Mouse (Mus musculus) mature B cell (primary cell): ENCODE data around the gene Mcm10.
"Not testable (repeated sequence)": the region's sequence is repeated elsewhere in the genome, so short reads cannot be mapped to it uniquely, and the experiment has no call there.

Source experiments
- in situ Hi-C: fragments of 300-500 bp; cut with MboI; formaldehyde crosslinking; loops from 2 replicates; pipeline ENCODE4 v1.14.3; 2019

Mcm10 gene

GRCm38 (mm10) chr2:4985000-4985399, 27.6 kb downstream of the Mcm10 start:
- in situ Hi-C loops: no loop called here

GRCm38 (mm10) chr2:4983987-4984386, 28.6 kb downstream of the Mcm10 start:
- in situ Hi-C loops: no loop called here

- in situ Hi-C loops: no loop called here
These were observed 34.5 kb downstream of the Mcm10 start for GRCm38 (mm10) chr2:4978091-4978490.

GRCm38 (mm10) chr2:4975807-4976206, 36.8 kb downstream of the Mcm10 start, which contains the start of gene Ucma:
TSS of gene Ucma (plus strand) at chr2:4976122.
- in situ Hi-C loops: no loop called here

- in situ Hi-C loops: no loop called here
These were observed 43.5 kb downstream of the Mcm10 start for GRCm38 (mm10) chr2:4969083-4969482.

GRCm38 (mm10) chr2:4967806-4968205, 44.8 kb downstream of the Mcm10 start:
- in situ Hi-C loops: no loop called here

- in situ Hi-C loops: no loop called here
These were observed 54.6 kb downstream of the Mcm10 start for GRCm38 (mm10) chr2:4958039-4958438.

- in situ Hi-C loops: no loop called here
These were observed 58.3 kb downstream of the Mcm10 start for GRCm38 (mm10) chr2:4954216-4954760.

GRCm38 (mm10) chr2:4950986-4951385, 61.6 kb downstream of the Mcm10 start:
- in situ Hi-C loops: no loop called here

GRCm38 (mm10) chr2:4949691-4950090, 62.9 kb downstream of the Mcm10 start:
- in situ Hi-C loops: not testable (repeated sequence)

- in situ Hi-C loops: no loop called here
These were observed 71.7 kb downstream of the Mcm10 start for GRCm38 (mm10) chr2:4940861-4941260.
